Mouse (Mus musculus) E14TG2a.4 (cell line): ENCODE data around the gene Mccc1.

ENCODE experiments used
- CTCF ChIP-seq: conservative IDR thresholded peaks from 2 replicates; pipeline ENCODE4 v1.5.1; 2014; ENCODE audit warnings: low read length
- POU5F1 ChIP-seq: IDR thresholded peaks from 2 replicates; pipeline ENCODE4 v1.6.1; 2014; ENCODE audit warnings: low read length, borderline replicate concordance

- no peak for TF ChIP-seq CTCF
- no peak for TF ChIP-seq POU5F1
Measured at GRCm38 (mm10) chr3:35994552-35995531, 5.6 kb downstream of the Mccc1 start.
